Mouse (Mus musculus) embryonic facial prominence, embryonic 15.5 days (tissue): Measurements from ENCODE around the gene Rpl35. TPM values are rescaled to one million over a fixed set of nuclear protein-coding genes. Genes with fewer than 3 reads are reported as not detected.

ENCODE experiments used
- polyA plus RNA-seq: library from polyadenylated mRNA; unstranded; fragments of >200 nt; fragmentation: Nextera tagmentation; extraction: Ambion mirVana; gene quantifications from 2 replicates; pipeline ENCODE4 v1.2.1, GENCODE M21; 2015

Gene Rpl35
- polyA plus RNA-seq, 1 experiment from 2014 or later, result 1,047 TPM

Other genes starting within 250 kb of the Rpl35 start
- gene Nr6a1, start 77.9 kb downstream of the Rpl35 start, polyA plus RNA-seq, result 1.2 and 1.6 TPM in 2 replicates
- gene Olfml2a, start 73.6 kb downstream of the Rpl35 start, polyA plus RNA-seq, result 14.9 and 17.9 TPM in 2 replicates
- 2.2 and 4.2 TPM in 2 replicates for gene Wdr38, start 8.1 kb downstream of the Rpl35 start, polyA plus RNA-seq
- 133 and 135 TPM in 2 replicates for gene Arpc5l, start 276 bp downstream of the Rpl35 start, polyA plus RNA-seq
- gene Golga1, start 59.9 kb upstream of the Rpl35 start, polyA plus RNA-seq, result 28.2 and 29.0 TPM in 2 replicates
- gene Scai, start 185.1 kb upstream of the Rpl35 start, polyA plus RNA-seq, result 12.3 and 12.5 TPM in 2 replicates
- 71.3 and 71.6 TPM in 2 replicates for gene Ppp6c, start 220.8 kb upstream of the Rpl35 start, polyA plus RNA-seq